Mouse (Mus musculus) bone marrow macrophage, adult 2 months (primary cell): Measurements from ENCODE around the gene Smim6.

Experiments
- CTCF ChIP-seq: IDR thresholded peaks from 2 replicates; pipeline ENCODE4 v1.5.1; 2012; ENCODE audit warnings: low read depth, mild to moderate bottlenecking, low read length, moderate library complexity
- POLR2A ChIP-seq: IDR thresholded peaks from 2 replicates; pipeline ENCODE4 v1.6.1; 2012; ENCODE audit warnings: mild to moderate bottlenecking, low read depth, low read length, borderline replicate concordance

DNA sequence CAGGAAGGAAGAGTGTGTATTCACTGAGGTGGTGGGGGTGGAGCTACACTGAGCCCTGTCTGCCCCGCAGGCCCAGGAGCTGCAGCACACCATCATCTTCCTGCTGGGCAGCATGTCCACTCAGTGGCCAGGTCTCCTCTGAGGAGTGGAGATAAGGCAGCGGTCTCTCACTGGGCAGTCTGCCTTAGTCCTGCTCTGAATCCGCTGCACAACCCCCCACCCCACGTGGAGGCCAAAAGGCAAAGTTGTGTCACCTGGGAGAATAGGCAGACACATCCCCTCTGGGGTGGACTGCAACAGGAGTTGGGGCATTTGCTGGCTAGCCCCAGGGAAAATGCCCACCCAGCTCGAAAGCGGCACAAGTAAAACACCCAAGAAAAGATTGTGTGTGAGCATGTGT lies 19.6 kb upstream of the Smim6 start:
- TF ChIP-seq POLR2A (no peak), CTCF (no peak)
